Mouse (Mus musculus) megakaryocyte, embryonic 14.5 days (primary cell): ENCODE measurements around the gene Ankzf1.

ENCODE experiments used
- FLI1 ChIP-seq: IDR thresholded peaks from 2 replicates; pipeline ENCODE4 v1.6.1; 2012; ENCODE audit warnings: low read length, inconsistent platforms, mixed read lengths
- GATA1 ChIP-seq: IDR thresholded peaks from 3 replicates; pipeline ENCODE4 v1.6.1; 2012; ENCODE audit warnings: mixed read lengths, low read length, inconsistent platforms, borderline replicate concordance

GRCm38 (mm10) chr1:75215785-75216184 is 23.8 kb downstream of the Ankzf1 start:
- TF ChIP-seq GATA1 (no peak), FLI1 (no peak)
